Mouse (Mus musculus) activated CD4-positive, CD25-positive, alpha-beta regulatory T cell (primary cell): Measurements from ENCODE around the gene Gcm1. TPM values are rescaled to one million over a fixed set of nuclear protein-coding genes. Genes with fewer than 3 reads are reported as not detected.

ENCODE experiments used
- polyA plus RNA-seq, 2 experiments: library from polyadenylated mRNA; unstranded; fragments of 100-300 nt; shearing (Covaris generic); gene quantifications; one replicate each; pipeline ENCODE4 v1.2.1; 2017

Gcm1 gene
- polyA plus RNA-seq: not detected

DNA sequence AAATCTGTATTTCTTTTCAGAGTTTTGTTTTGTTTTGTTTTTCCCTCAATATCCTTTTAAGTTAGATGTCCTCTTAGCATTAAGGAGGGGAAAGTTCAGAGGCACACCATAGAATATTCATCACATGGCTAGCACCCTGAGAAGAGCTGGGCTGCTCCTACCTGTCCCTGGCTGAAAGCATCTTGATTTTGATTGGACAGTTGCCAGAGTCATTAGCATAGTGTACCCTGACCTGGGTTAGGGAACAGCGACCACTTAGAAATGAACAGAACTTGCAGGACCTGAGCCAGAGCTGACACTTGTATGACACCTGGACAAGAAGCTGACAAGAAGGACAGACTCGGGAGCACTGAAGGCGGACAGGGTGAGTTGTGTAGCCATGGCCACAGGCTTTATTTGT, at the start of gene Gcm1:
Gene Gcm1, plus strand, starts transcription at position 248 of the 400 bp plus-strand sequence.

DNA sequence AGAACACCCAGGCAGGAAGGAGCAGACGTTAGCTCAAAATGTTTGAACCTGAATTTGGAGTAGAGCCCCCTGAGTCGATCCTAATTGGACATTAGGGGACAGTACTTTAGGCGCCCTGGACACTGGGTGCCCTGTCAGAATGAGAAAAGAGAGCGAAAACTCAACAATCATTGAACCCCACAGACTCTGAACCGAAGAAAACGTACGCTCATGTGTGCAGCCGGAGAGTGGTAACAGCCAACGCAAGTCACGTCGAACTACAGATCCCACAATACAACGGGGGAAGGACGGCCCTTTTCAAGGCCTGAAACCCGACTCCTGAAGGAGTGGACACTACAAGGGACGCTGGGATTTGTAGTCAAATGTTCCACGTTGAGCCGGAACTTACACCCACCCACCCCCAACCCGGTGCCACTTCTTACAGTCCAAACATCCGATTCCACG, 57.1 kb downstream of the Gcm1 start, which contains the start of the genes Fbxo9 and Ick:
Gene Fbxo9, minus strand, starts transcription at position 270 of the 444 bp plus-strand sequence.
Gene Ick, plus strand, starts transcription at position 397 of the 444 bp plus-strand sequence.

Other genes with a start within 250 kb of the Gcm1 start
- gene Elovl5, start 134.6 kb upstream of the Gcm1 start, polyA plus RNA-seq: 100 to 1,000 TPM; 172 to 183 TPM
- 10 to 100 TPM; 74.0 to 75.3 TPM for gene Fbxo9, start 57.1 kb downstream of the Gcm1 start, polyA plus RNA-seq
- gene Ick, start 57.3 kb downstream of the Gcm1 start, polyA plus RNA-seq: 10 to 100 TPM in 1 of 2 experiments, 1 to 10 TPM in 1; 9.9 to 10.6 TPM
- gene Gsta4, start 130.8 kb downstream of the Gcm1 start, polyA plus RNA-seq: 10 to 100 TPM; 17.0 to 32.9 TPM
- gene Gsta1, start 178.7 kb downstream of the Gcm1 start, polyA plus RNA-seq: not detected
- gene Gm3776, start 205.2 kb downstream of the Gcm1 start, polyA plus RNA-seq: not detected
- gene Gm10639, start 238.0 kb downstream of the Gcm1 start, polyA plus RNA-seq: not detected